ENCODE assay signal across 31 mouse cellular contexts in genomic region chr1:92982931-92983605, GRCm38 (mm10). TPM values are rescaled to one million over a fixed set of nuclear protein-coding genes. Genes with fewer than 3 reads are reported as not detected.
"Had no signal": no experiment of that assay in that cellular context is flagged by ENCODE, and none has a peak within 500 bp of the region (broad histone marks: within the 10 kb centered on the region; RNA-seq: fewer than 3 reads in every experiment).

No protein-coding gene starts in this region.

- H3K4me1 ChIP-seq: midbrain, embryonic 13.5 days; neural tube, embryonic 13.5 days had no signal

- H3K27ac ChIP-seq: kidney, postnatal 0 days; layer of hippocampus, adult 2 months; limb, embryonic 10.5 days; limb, embryonic 13.5 days; liver, embryonic 12.5 days; liver, embryonic 15.5 days; lung, embryonic 15.5 days; midbrain, embryonic 10.5 days; midbrain, embryonic 13.5 days; neural tube, embryonic 13.5 days; stomach, embryonic 15.5 days had no signal

- H3K27me3 ChIP-seq: liver, embryonic 15.5 days; lung, embryonic 15.5 days; midbrain, embryonic 13.5 days; neural tube, embryonic 13.5 days; stomach, embryonic 15.5 days had no signal

- H3K4me3 ChIP-seq: layer of hippocampus, adult 2 months; limb, embryonic 10.5 days; limb, embryonic 13.5 days; liver, embryonic 12.5 days; liver, embryonic 15.5 days; lung, embryonic 15.5 days; megakaryocyte, embryonic 14.5 days; midbrain, embryonic 10.5 days; midbrain, embryonic 13.5 days; myocyte; neural tube, embryonic 13.5 days; stomach, embryonic 15.5 days had no signal

- DNase-seq: kidney, postnatal 25 days; layer of hippocampus, adult 9-11 months; liver; lung, adult 18-20 months; lung, postnatal 10 days; lung, postnatal 36 days; retina, postnatal 1 day; right cerebral cortex, postnatal 25 days; spleen, adult 18-20 months; thymus, adult 2 months; thymus, postnatal 14 days; thymus, postnatal 4 days had no signal

RNA-seq across cellular contexts. Expression of gene Aqp12, which starts 23.1 kb away (rescaled TPM):
- total RNA-seq: layer of hippocampus, adult 2 months; layer of hippocampus, postnatal 25 days; left cerebral cortex, adult 18-20 months; left cerebral cortex, postnatal 25 days; monocyte, adult 5-6 weeks; neutrophil, adult 5-6 weeks had no signal
- polyA plus RNA-seq: kidney, postnatal 0 days; limb, embryonic 10.5 days; limb, embryonic 13.5 days; liver, embryonic 12.5 days; liver, embryonic 15.5 days; lung, embryonic 15.5 days; midbrain, embryonic 10.5 days; midbrain, embryonic 13.5 days; midbrain, embryonic 16.5 days; myocyte; neural tube, embryonic 13.5 days had no signal
